Mouse (Mus musculus) embryonic facial prominence, embryonic 12.5 days (tissue): ENCODE measurements at regions not wholly inside any gene's neighbourhood (a gene's known extent, or its start where the extent isn't known, plus 50 kb on each side); places are given as distances from the start of the nearest gene placed in this dataset.

Source experiments
- ATAC-seq: fragments of 200-750 bp; cut with Nextera tagmentation; 2 replicates; pipeline ENCODE4 v1.8.0; 2017; ENCODE audit not compliant: insufficient number of reproducible peaks, insufficient read depth, low FRiP score, low TSS enrichment
- H3K27ac ChIP-seq: fragments of 300-500 bp; sonication (generic); 2 replicates; pipeline ENCODE4 v1.5.1; 2016; ENCODE audit warnings: mild to moderate bottlenecking
- H3K27me3 ChIP-seq: fragments of 300-500 bp; sonication (generic); 2 replicates; pipeline ENCODE4 v1.6.1; 2016; ENCODE audit warnings: mild to moderate bottlenecking, moderate library complexity
- H3K36me3 ChIP-seq: fragments of 300-500 bp; sonication (generic); 2 replicates; pipeline ENCODE4 v1.6.1; 2016; ENCODE audit warnings: mild to moderate bottlenecking
- H3K4me1 ChIP-seq: fragments of 300-500 bp; sonication (generic); 2 replicates; pipeline ENCODE4 v1.6.1; 2016
- H3K4me2 ChIP-seq: fragments of 300-500 bp; sonication (generic); replicated peaks from 2 replicates; pipeline ENCODE4 v1.6.1; 2016; ENCODE audit warnings: mild to moderate bottlenecking, moderate library complexity
- H3K4me3 ChIP-seq: fragments of 300-500 bp; sonication (generic); 2 replicates; pipeline ENCODE4 v1.5.1; 2016; ENCODE audit warnings: mild to moderate bottlenecking
- H3K9ac ChIP-seq: fragments of 300-500 bp; sonication (generic); 2 replicates; pipeline ENCODE4 v1.6.1; 2016; ENCODE audit warnings: mild to moderate bottlenecking, moderate library complexity
- H3K9me3 ChIP-seq: fragments of 300-500 bp; sonication (generic); 2 replicates; pipeline ENCODE4 v1.6.1; 2016; ENCODE audit warnings: mild to moderate bottlenecking, moderate library complexity
- WGBS: fragments of 180-500 bp; shearing (Covaris S2); methylation state at CpG from one replicate; pipeline ENCODE4 v1.1.7; 2016; 5-methylcytosine and 5-hydroxymethylcytosine counted together

DNA sequence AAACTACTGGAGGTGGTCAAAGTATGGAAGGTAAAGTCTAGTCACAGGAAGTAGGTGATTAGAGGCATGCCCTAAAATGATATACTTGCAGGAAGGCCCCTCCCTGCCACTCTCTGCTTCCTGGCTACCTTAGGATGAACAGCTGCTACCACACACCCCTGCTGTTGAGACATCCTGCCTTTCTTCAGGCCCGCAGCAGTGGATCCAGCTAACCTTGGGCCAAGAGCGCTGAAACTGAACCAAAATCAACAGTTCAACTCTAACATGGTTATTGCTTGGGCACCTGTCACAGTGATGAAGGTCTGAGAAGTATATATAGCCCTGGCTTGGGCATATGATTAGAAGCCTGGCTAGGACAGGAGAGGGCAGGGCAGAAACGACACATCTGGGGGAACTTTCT lies 352.4 kb downstream of the Prdm2 start:
- no peak overlapping the region for H3K4me2 ChIP-seq
- H3K9me3 ChIP-seq = no peaks in the 10 kb centered on the region
- peaks cover 5% of the 10 kb centered on the region; the same call in 1 of the 2 replicates for H3K4me1 ChIP-seq
- no peak overlapping the region for H3K4me3 ChIP-seq
- no peak overlapping the region for H3K9ac ChIP-seq
- ATAC-seq = no peak
- WGBS = 89% methylated on average over 3 of the region's 3 CpGs
- no peak overlapping the region for H3K27ac ChIP-seq
- no peaks in the 10 kb centered on the region for H3K36me3 ChIP-seq
- no peaks in the 10 kb centered on the region for H3K27me3 ChIP-seq

DNA sequence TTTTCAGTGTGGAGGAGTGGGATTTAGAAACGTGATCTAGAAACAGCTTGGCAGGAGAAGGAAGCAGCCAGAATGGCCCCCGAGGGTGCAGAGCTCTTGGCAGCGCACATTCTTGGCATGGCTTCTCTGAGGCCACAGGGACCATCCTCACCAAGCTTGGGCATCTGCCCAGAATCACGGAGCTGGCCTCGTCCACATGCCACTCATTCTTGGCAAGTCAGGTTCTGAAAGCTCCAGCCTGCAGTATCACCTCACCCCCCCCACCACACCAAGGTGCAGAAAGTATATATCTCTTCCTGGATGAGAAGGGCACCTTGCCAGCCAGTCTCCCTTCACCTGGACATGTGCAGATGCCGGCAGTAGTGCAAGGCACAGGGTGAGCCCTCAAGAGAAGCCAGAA lies 356.2 kb downstream of the Prdm2 start:
- WGBS = 66% methylated on average over 6 of the region's 6 CpGs

DNA sequence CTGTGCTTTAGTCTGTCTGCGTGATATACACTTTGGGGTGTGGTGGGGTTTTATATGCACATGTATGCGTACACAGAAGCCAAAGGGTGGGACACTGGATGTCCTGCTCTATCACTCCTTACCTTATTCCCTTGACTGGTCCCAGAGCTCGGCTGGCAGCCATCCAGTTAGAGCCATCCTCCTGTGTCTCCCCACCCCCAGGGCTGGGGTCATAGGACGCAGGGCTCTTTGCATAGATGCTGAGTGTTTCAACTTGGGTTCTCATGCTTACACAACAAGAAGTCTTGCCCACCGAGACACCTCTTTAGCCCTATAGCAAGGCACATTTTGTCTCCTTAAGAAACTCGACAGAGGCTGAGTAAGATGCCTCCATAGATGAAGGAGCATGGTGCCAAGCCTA lies 357.2 kb downstream of the Prdm2 start:
- Histone ChIP-seq H3K4me3 (no peak overlapping the region), H3K27me3 (no peaks in the 10 kb centered on the region), H3K27ac (no peak overlapping the region), H3K9ac (no peak overlapping the region), H3K36me3 (no peaks in the 10 kb centered on the region), H3K9me3 (no peaks in the 10 kb centered on the region), H3K4me1 (peaks cover 5% of the 10 kb centered on the region; the same call in 1 of the 2 replicates), H3K4me2 (no peak overlapping the region)
- ATAC-seq = no peak
- WGBS = 91% methylated on average over 6 of the region's 6 CpGs

More for the DNA sequence above, 356.2 kb downstream of the Prdm2 start:
- ATAC-seq = no peak
- H3K4me1 ChIP-seq = peaks cover 5% of the 10 kb centered on the region; the same call in 1 of the 2 replicates
- H3K9me3 ChIP-seq = no peaks in the 10 kb centered on the region
- H3K27ac ChIP-seq = no peak overlapping the region
- H3K36me3 ChIP-seq = no peaks in the 10 kb centered on the region
- no peaks in the 10 kb centered on the region for H3K27me3 ChIP-seq
- H3K9ac ChIP-seq = no peak overlapping the region
- no peak overlapping the region for H3K4me2 ChIP-seq
- H3K4me3 ChIP-seq = no peak overlapping the region

DNA sequence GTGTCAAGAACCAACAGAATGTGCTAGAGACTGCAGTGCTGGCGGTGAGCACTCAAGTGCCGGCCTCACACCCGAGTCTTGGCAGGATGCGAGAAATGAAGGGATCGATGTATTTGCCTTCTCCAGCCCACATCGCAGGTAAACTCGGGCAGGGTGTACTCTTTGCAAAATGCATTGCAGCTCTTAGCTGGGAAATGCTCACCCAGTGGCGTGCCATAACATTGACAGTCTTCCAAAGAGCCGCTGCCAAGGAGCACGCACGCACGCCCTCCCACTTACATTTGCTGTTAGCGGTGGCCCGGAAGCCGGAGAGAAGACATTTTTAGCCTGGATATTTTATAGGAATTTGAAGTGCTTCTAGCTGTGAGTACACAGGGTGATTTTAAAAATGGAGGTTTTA lies 358.9 kb downstream of the Prdm2 start:
- ATAC-seq = no peak
- Histone ChIP-seq H3K4me3 (no peak overlapping the region), H3K4me1 (peaks cover 5% of the 10 kb centered on the region; the same call in 1 of the 2 replicates), H3K36me3 (no peaks in the 10 kb centered on the region), H3K4me2 (no peak overlapping the region), H3K9ac (no peak overlapping the region), H3K9me3 (no peaks in the 10 kb centered on the region), H3K27me3 (no peaks in the 10 kb centered on the region), H3K27ac (no peak overlapping the region)
- WGBS = 95% methylated on average over 15 of the region's 15 CpGs

DNA sequence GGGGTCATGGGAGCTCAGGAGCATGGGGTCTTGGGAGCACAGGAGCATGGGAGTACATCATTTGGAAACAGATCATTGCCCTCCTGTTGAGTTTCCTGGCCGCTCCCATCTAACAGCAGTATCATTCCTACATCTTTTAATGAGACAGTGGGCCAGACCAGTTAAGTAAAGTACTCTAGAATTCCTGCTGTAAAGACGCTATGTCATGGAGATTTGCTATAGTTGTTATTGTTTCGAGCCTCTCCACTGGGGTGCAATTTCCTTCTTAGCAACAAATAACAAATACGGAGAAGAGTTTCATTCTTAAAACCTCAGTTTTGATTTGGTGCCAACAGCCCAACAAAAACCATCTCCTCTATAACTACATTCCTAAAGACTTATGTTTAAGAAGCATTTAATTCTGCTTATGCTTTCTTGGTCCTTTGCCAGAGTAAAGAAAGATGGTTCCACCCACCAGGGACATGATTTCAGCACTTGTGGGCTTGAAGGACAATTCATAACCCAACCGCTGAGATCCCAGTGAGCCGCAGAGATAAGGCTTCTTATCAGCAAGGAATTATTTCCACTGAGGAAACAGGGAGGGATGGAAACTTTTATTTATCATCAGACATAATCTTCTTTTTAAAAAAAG lies 367.6 kb downstream of the Prdm2 start:
- H3K9ac ChIP-seq = no peak overlapping the region
- no peak overlapping the region for H3K4me3 ChIP-seq
- 73% methylated on average over 6 of the region's 6 CpGs for WGBS
- no peaks in the 10 kb centered on the region for H3K4me1 ChIP-seq
- H3K9me3 ChIP-seq = no peaks in the 10 kb centered on the region
- no peaks in the 10 kb centered on the region for H3K36me3 ChIP-seq
- ATAC-seq = no peak
- no peak overlapping the region for H3K27ac ChIP-seq
- H3K27me3 ChIP-seq = no peaks in the 10 kb centered on the region
- no peak overlapping the region for H3K4me2 ChIP-seq

DNA sequence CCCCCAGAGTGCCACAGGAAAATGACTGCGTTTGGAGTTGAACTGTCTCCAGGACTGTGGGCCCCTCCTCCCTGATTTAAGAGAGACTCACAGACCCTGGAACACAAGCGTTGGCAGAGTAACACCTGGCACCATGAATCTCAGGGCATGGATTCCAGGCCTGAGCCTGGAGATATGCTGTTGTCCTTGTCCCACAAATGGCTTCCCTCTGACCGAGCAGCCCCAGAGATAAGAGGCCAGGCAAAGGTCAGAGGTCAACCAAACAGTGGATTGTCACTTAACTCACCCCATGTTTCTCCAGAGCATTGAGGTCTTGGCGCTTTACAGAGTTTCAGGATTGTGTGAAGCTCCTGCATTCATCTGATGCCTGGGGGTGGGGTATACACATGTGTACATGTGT lies 373.3 kb downstream of the Prdm2 start:
- Histone ChIP-seq H3K4me3 (no peak overlapping the region), H3K9ac (no peak overlapping the region), H3K4me1 (no peaks in the 10 kb centered on the region), H3K9me3 (no peaks in the 10 kb centered on the region), H3K27me3 (no peaks in the 10 kb centered on the region), H3K36me3 (no peaks in the 10 kb centered on the region), H3K27ac (no peak overlapping the region), H3K4me2 (no peak overlapping the region)
- ATAC-seq = no peak
- WGBS = 32% methylated on average over 4 of the region's 4 CpGs

DNA sequence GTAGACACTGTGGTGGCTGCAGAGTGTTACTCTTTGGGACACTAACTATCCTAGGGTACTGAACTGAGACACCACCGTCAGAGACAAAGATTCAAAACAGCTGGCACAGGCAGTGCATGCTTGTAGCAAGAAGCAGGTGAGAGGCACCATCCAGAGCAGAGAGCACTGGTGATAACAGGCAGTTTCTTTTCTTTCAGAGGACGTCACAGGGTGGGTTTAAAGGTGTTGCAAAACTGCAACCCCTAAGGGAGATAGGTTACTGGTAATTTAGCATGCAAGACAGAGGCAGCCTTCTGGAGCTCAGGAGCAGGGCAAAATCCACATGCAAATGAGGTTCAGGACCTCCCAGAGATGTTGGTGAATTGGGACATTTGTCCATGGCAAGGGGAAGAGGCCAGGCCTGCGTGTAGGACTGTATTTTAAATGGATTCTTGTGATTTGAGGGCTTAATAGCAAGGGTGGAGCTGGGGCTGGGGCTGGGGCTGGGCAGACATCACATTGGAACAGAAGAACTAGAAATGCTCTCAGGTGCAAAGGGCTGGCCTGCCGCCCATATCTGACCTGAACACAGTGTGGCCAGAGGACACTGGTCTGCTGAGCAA lies 374.3 kb downstream of the Prdm2 start:
- WGBS = 56% methylated on average over 4 of the region's 4 CpGs
- Histone ChIP-seq H3K4me1 (no peaks in the 10 kb centered on the region), H3K27me3 (no peaks in the 10 kb centered on the region), H3K4me2 (no peak overlapping the region), H3K27ac (no peak overlapping the region), H3K9ac (no peak overlapping the region), H3K9me3 (no peaks in the 10 kb centered on the region), H3K4me3 (no peak overlapping the region), H3K36me3 (no peaks in the 10 kb centered on the region)
- no peak for ATAC-seq

DNA sequence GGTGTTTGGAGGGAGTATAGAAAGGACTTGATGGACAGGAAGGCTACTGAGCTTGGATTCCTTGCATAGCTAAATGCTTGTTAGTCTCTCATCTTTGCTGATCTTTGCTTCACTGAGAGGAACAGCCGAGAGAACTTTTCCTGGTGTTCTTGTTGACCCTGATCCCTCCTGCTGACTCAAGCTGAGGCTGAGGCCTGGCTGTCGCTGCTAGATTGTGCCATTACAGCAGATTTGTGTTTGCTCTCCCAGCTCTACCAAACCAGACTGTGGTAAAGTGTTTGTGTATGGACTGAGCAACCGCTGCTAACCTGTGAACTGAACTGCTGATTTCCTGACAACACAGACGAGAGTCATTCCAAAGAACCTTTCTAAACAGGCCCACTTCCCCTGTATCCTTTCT lies 375.2 kb downstream of the Prdm2 start:
- no peak for ATAC-seq

DNA sequence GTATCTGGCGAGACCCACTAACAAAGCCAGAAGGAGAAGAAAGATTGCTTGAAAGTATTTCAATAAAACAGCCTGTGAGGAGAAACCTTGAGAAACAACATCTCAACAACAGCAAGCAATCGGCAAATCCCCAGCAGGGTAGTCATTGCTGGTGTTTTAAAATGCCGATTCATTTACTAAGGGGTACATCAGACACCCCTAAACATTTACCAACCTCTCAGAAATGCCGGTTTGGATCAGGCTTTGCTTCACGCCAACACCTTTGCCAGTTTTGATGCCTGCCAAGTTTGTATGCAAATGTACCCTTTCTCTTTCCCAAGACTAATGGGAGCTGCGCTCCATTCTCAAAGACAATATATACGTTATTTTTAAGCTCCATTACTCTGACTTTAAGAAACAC lies 383.1 kb downstream of the Prdm2 start:
- Histone ChIP-seq H3K36me3 (no peaks in the 10 kb centered on the region), H3K4me2 (no peak overlapping the region), H3K27ac (no peak overlapping the region), H3K9me3 (no peaks in the 10 kb centered on the region), H3K4me3 (no peak overlapping the region), H3K4me1 (peaks cover 24% of the 10 kb centered on the region), H3K27me3 (no peaks in the 10 kb centered on the region), H3K9ac (no peak overlapping the region)
- no peak for ATAC-seq
- WGBS = 83% methylated on average over 7 of the region's 7 CpGs

More for the DNA sequence above, 375.2 kb downstream of the Prdm2 start:
- no peak overlapping the region for H3K27ac ChIP-seq
- no peaks in the 10 kb centered on the region for H3K4me1 ChIP-seq
- 80% methylated on average over 4 of the region's 4 CpGs for WGBS
- no peak overlapping the region for H3K9ac ChIP-seq
- no peaks in the 10 kb centered on the region for H3K9me3 ChIP-seq
- no peaks in the 10 kb centered on the region for H3K27me3 ChIP-seq
- no peaks in the 10 kb centered on the region for H3K36me3 ChIP-seq
- no peak overlapping the region for H3K4me3 ChIP-seq
- H3K4me2 ChIP-seq = no peak overlapping the region

DNA sequence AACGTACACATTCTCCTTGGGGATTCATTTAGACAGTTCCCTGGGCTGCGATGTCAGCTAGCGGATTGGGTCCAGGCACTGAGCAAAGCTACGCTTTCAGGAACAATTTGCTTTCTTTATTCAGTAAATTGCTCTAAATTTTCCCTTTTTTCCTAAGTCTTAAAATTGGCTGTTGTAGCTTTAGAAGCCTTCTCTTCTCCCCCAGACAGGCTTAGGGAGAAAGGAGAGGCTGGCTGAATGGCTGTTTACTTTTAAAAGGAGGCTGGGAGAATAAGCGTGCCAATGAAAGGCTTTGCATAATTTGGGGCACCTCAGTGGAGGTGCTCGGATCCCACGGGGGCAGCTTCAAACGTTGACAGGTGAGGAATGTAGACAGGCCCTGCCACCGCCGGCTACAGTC lies 383.8 kb downstream of the Prdm2 start:
- WGBS = 16% methylated on average over 10 of the region's 10 CpGs
- Histone ChIP-seq H3K27ac (0 out of 2 replicates have a peak overlapping the region, but pooled peaks have one; percentile 41), H3K4me2 (no peak overlapping the region), H3K27me3 (no peaks in the 10 kb centered on the region), H3K4me1 (peaks cover 26% of the 10 kb centered on the region), H3K4me3 (no peak overlapping the region), H3K36me3 (no peaks in the 10 kb centered on the region), H3K9me3 (no peaks in the 10 kb centered on the region), H3K9ac (no peak overlapping the region)
- ATAC-seq = no peak

DNA sequence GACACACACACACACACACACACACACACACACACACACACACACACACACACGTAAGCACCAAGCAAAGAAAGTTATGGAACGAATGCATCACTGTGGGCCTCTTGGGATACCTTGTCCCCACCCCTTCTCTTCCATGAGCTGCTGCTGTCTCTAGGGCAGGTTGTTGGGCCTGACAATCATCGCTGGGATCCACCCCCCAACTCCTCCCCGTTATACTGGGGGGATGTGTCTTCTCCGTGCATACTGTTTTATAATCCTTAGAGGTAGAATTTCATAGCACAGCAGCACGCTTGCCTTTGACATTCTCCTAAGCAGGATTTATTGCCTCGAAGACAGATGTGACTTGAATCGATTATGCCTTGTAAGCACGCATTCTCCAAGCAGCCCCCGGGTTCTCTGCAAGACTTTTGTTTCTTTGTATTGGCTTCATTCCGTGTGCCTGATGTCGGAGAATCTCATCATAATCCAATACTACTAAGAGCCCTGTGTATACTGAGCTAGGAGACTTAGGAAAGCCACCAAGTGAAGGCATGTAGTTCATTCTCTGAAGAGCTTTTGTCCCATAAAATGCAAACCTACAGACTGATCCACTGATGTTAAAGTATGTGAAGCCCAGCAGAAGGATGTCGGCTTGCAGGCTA lies 386.4 kb downstream of the Prdm2 start:
- Histone ChIP-seq H3K36me3 (no peaks in the 10 kb centered on the region), H3K9me3 (no peaks in the 10 kb centered on the region), H3K27ac (peak overlapping the region; percentile 17; the same call in 1 of the 2 replicates), H3K4me1 (peaks cover 26% of the 10 kb centered on the region), H3K4me2 (peak overlapping the region; percentile 41), H3K9ac (no peak overlapping the region), H3K4me3 (0 out of 2 replicates have a peak overlapping the region, but pooled peaks have one; percentile 9), H3K27me3 (no peaks in the 10 kb centered on the region)
- ATAC-seq = peak; percentile 91
- 29% methylated on average over 13 of the region's 13 CpGs for WGBS

DNA sequence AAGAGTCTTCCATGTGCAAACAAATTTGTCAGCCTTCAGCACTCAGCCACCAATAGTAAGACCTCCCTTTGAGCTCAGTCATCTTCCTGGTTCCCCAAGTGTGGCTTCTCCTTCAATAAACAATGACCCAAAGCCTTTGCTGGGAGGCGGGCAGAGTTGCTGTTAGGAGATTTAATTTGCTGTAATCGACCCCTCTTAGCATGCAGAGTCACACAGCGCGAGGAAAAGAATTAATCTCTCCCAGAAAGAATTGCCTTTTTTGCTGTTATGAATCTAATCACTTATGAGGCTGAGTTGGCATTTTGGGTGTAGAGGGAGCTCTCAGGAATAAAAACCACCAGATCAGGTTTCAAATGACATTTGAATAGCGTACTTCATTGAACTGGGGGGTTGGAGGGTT lies 387.0 kb downstream of the Prdm2 start:
- Histone ChIP-seq H3K27ac (peak overlapping the region; percentile 17; the same call in 1 of the 2 replicates), H3K9me3 (no peaks in the 10 kb centered on the region), H3K4me1 (peaks cover 26% of the 10 kb centered on the region), H3K27me3 (no peaks in the 10 kb centered on the region), H3K9ac (no peak overlapping the region), H3K4me2 (peak overlapping the region; percentile 41), H3K4me3 (0 out of 2 replicates have a peak overlapping the region, but pooled peaks have one; percentile 9), H3K36me3 (no peaks in the 10 kb centered on the region)
- no peak for ATAC-seq
- 23% methylated on average over 5 of the region's 5 CpGs for WGBS
